Mouse (Mus musculus) cerebellum, adult 11 months (tissue): ENCODE data around the gene Pepd.
A peak's percentile ranks its signal among the peaks of the same experiment; 100 is the strongest.

Experiments used
- DNase-seq: peaks from one replicate; pipeline ENCODE4 v3.0.0; 2022

Pepd gene

DNA sequence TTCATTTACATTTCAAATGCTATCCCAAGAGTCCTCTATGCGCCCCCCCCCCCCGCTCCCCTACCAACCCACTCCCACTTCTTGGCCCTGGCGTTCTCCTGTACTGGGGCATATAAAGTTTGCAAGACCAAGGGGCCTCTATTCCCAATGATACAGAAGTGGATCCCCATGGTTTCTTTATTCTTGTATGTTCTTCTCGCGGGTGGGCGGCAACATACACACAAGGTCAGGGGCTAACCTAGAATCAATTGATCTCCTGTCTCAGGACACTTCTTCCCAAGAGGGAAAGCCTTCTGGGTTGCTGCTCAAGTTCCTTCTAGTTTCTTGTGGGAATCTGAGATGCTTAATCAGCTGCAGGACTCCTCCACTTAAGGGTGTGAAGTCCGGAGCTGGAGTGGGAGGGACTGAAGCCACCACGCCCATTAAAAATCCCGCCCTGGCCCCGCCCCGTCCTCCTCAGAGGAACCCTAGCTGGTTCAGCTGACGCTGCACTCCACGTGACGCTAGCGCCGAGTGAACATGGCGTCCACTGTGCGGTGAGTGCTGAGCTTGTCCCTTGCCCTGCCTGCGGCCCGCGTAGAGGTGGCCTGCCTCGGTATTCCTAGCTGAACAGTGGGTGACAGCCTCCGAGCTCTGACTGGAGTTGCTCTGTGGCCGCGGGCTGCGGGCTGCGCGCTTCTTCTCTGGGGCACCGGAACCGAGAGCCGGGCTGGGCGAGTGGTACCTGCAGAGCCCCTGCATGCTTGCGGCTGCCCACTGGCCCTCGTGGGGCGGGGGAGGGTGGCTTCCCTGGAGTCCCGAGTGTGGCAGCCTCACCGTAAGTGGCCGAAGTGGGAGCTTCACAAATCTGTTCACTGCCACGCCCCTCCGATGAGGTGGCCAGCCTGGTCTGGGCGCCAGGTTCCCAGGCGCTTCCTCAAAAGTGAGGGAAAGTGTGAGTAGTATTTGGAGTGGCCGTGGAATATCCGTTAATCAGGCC is at the start of gene Pepd:
Pepd (plus strand) TSS at position 461 of the 979 bp plus-strand sequence.
- DNase-seq, result peak; percentile 62

GRCm38 (mm10) chr7:34867289-34867688 is 44.9 kb upstream of the Pepd start:
- no peak for DNase-seq

GRCm38 (mm10) chr7:34869693-34870092 is 42.5 kb upstream of the Pepd start:
- no peak for DNase-seq

DNA sequence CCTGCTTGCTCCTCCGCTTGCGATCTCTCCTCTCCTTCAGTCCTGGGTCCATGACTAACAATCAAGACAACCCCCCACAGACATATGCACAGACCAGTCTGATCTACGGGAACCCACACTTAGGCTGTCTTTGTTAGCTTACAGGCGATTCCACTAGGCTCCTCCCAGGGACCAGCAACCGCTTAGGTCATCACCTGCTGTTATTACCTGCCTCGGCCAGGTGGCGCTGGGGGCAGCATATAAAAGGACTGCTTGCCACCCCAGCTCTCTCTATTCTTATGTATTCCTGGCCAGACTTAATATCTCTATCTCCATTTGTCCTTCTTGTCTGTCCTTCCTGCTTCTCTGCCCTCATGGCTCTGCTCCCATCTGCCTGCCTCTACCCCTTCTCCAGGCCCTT is 35.4 kb upstream of the Pepd start:
- no peak for DNase-seq

- no peak for DNase-seq
Measured at GRCm38 (mm10) chr7:34877820-34878219, 34.4 kb upstream of the Pepd start.

DNA sequence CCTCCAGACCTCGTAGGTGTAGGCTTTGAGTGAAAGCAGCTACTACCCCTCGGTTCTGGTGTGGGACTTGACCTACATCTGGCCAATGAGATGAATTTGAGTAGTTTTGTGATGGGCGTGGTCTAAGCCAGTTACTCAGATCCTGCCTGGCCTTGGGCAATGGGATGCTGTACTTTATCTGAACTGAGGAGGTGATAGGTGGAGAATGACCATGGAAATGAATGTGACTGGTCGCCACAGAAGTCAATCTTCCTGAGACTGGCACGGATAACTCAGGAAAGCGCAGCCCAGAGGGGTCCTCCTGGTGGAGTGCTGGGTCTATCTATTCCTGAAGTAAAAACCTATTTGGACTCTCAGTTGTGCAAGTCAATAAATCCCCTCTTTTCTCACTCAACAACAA is 23.7 kb upstream of the Pepd start:
- DNase-seq, result no peak

GRCm38 (mm10) chr7:34888891-34889290 is 23.3 kb upstream of the Pepd start:
- DNase-seq, result no peak

GRCm38 (mm10) chr7:34892845-34893244 is 19.3 kb upstream of the Pepd start:
- DNase-seq, result no peak

- DNase-seq, result no peak
Measured at GRCm38 (mm10) chr7:34896461-34896860, 15.7 kb upstream of the Pepd start.

- DNase-seq, result no peak
Measured at GRCm38 (mm10) chr7:34897058-34897457, 15.1 kb upstream of the Pepd start.

GRCm38 (mm10) chr7:34910096-34911066 is 1.8 kb upstream of the Pepd start:
- DNase-seq, result no peak

DNA sequence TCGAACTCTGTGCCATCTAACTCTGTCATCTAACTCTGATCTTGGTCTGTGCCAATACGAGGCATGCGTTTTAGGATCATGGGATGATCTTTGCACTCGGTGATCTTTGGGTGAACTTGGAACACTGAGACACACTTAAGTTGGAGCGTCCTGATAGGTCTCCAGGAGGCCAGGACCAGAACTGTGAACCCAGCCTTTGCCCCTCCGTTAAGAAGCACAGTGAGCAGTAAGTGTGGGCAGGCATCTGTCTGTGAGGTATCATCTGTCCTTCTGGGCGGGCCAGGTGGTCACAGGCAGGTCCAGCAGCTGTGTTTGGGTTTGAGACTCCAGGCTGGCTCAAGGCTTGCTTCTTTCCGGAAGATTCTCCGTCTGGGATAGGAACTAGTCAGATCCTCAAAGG is 1.8 kb downstream of the Pepd start:
- DNase-seq, result no peak

GRCm38 (mm10) chr7:34915555-34915954 is 3.4 kb downstream of the Pepd start:
- no peak for DNase-seq

GRCm38 (mm10) chr7:34917558-34917957 is 5.4 kb downstream of the Pepd start:
- no peak for DNase-seq

DNA sequence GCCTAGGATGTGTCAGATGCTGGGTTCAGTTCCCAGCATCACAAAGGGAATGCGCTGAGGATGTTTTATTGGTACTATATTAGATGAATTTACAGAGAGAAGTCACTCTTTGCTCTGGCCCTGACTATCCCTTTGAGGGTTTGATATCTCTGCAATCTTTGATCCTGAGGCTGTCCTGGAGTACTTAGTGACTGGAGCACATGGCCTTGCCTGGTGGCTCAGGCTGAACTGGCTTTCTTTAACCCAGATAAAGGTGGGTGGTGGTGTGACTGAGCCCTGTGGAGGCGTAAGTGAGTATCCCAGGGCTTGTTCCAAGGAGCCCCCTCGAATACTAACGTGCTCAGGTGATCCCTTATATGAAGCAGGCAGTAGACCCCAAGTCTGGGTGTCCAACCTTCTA is 5.8 kb downstream of the Pepd start:
- no peak for DNase-seq

- DNase-seq, result no peak
Measured at GRCm38 (mm10) chr7:34918416-34918815, 6.2 kb downstream of the Pepd start.

DNA sequence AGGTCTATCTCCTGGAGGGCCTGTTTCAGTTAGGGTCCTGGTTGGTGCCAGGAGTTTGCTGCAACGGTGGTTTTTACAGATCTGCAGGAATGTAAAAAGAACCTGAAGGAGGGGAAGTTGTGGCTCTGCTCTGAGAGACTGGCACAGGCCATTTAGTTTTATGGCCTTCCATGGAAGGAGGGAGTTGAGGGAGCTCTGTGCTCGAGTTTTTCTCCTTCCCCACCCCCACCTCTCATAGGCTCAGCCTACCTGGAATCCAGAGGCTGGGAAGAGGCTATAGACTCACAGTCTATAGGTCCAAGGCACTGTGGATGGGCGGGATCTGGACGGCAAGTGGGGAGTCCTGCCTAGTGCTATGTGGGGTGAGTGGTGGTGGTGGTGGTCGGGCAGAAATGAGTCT is 6.9 kb downstream of the Pepd start:
- no peak for DNase-seq

GRCm38 (mm10) chr7:34919809-34920208 is 7.6 kb downstream of the Pepd start:
- no peak for DNase-seq

DNA sequence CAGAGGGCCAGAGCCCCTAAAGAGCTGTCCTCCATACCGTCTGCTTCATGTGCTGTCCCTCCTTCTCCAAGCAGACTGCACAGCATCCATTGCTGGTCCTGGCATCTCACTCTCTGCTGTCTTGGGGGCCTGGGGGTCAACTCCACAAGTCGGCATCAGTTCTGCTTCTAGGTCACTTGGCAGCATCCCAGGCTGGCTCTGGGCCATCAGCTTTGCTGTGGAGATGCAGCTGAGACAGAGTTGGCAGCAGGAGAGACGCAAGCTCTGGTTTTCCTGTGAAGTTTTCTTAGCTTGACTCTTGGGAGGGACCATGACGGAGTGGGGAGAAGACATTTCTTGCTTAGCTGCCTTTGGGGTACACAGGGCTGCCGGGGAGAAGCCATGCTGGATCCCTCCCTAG is 13.0 kb downstream of the Pepd start:
- no peak for DNase-seq

DNA sequence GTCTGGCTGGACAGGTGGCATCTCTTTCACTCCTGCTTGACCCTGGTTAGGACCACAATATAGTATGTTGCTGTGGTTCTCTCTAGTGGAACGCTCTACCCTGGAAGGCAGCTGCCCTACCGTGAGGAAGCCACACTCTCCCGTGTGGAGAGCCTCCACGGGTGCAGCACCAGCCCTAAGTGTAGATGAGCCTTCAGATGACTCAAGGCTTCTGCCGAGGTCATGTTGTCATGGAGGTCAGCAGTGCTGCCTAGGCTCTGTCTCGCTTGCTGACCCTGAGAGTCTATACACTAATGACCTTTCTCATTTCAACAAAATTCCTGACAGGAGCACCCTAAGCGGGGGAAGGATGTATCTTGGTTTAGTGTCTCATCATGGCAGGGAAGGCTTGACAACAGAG is 13.8 kb downstream of the Pepd start:
- DNase-seq, result no peak

GRCm38 (mm10) chr7:34929614-34930262 is 17.6 kb downstream of the Pepd start:
- no peak for DNase-seq

- DNase-seq, result no peak
Measured at GRCm38 (mm10) chr7:34930263-34930757, 18.1 kb downstream of the Pepd start.

DNA sequence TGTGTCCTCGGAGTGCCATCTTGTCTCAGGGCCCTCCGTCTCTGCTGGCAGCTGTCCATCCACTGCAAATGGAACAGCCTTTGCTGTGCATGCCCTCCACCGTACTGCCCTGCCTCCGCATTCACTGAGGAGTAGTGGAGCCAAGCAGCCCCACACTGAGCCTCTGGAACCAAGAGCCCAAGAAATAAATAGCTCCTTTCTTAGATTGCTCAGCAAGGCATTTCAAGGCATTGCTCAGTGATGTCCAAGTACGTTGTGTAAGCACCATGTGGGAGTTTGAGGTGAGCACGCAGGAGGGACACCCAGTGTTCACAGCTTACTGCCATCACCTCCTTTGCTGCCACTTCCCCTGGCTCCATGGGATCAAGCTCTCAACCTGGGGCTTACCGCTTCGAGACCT is 20.5 kb downstream of the Pepd start:
- DNase-seq, result no peak
